Mouse (Mus musculus) gonadal fat pad, adult 2 months (tissue): ENCODE data around the gene Adprh. TPM values are rescaled to one million over a fixed set of nuclear protein-coding genes. Genes with fewer than 3 reads are reported as not detected.

Experiments used
- DNase-seq: peaks from one replicate; pipeline ENCODE4 v3.0.0-alpha.2; 2012; ENCODE audit warnings: low read depth
- polyA plus RNA-seq: library from polyadenylated mRNA; depleted of rRNA; stranded (reverse); fragments of >200 nt; gene quantifications from 2 replicates; pipeline ENCODE4 v1.2.3, GENCODE M21; 2012

Adprh gene
- polyA plus RNA-seq, 1 experiment, result 19.7 TPM

GRCm38 (mm10) chr16:38443721-38444464 is 8.6 kb downstream of the Adprh start:
- DNase-seq, result no peak

DNA sequence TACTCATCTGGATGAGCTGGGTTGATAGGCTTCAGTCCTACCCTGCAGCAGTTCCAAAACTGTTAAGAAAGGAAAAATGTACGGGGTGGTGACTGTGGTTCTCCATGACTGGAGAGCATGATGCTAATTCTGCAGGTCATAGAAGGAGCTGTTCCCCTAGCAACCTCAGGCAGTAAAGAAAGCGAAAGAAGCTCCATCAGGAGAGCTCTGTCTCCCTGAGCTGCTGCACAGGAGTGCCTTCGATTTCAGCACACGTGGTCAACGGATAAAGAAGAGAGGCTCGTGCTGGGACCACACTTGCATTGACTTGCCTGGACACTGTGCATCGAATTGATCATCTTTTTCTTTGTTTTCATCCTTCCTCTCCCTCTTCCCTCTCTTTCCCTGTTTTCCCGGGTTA is 10.3 kb downstream of the Adprh start:
- DNase-seq, result no peak

GRCm38 (mm10) chr16:38441611-38442010 is 10.9 kb downstream of the Adprh start:
- DNase-seq, result no peak

DNA sequence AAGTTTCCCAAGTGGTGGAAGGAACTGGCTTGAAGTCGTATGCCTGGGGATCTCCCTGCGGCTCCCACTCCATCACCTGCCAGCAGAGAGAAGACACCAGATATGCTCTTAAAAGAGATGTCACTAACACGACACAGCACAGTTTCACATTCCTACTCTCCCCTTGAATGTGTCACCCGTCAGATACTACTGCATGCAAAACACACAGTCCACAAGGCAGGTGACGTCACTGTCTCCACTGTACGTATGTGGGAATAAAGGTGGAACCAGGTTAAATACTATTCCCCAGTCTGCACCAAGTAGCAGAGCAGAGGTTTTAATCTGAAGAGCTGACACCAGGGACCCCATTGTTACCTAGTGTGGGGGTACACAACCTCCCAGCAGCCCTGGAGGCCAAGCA is 12.1 kb downstream of the Adprh start:
- DNase-seq, result no peak

DNA sequence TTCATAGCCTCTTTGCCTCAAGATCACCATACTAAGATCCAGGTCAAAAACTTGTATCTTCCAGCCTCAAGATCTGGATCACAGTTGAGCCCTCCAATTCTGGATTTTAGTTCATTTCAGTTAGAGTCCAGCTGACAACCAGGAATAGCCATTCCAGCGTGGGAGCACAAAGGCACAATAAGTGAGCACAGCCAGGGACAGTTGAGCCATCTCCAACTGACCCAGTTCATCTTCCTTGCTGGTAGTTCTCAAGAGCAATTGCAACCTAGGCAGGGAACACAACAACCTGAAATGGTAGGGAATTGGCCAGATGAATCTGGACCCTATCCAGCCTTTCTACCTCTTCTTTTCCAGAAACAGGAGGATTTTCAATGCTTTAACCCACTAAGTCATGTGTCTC is 13.3 kb downstream of the Adprh start:
- DNase-seq, result no peak

DNA sequence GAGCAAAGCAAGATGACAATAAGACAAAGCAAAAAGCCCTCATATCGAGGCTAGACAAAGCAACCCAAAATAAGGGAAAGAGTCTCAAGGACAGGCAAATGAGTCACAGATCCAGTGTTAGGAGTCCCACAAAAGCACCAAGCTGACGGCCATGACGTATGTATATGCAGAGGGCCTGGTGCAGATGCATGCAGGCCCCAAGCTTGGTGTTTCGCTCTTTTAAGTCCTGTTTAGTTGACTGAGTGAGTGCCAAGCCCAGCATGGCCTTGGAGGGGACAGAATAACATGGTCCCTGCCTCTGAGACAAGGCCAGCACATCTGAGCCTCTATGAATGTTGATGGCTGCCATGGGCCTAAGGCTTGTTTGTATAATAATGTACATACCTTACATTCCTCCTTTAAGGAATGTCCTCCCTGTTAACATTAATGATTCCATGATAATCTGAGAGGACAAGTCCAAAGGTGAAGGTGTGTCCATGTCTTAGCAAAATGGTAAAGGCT is 18.2 kb downstream of the Adprh start:
- no peak for DNase-seq

DNA sequence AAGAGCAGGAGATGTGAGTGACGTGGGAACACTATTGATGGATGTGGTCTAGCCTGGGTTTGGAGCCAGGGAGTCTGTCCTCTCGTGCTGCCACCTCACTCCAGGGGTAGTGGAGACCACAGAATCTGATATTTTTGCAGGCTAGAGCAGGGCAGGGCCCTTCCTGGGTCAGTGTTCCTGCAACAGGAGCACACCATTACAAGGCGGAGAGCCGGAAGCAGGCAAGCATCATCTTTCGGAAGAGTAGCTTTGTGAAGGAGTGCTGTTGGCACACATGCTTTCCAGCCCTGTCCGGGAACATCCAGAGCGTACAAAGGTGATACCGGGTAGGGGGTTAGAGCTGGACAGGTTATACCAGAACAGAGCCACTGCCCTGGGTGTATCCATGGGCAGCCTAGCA is 19.0 kb downstream of the Adprh start:
- no peak for DNase-seq

GRCm38 (mm10) chr16:38432498-38433425 is 19.7 kb downstream of the Adprh start, which contains the start of gene Pla1a:
TSS of gene Pla1a (minus strand) at chr16:38433145.
- DNase-seq, result no peak

- no peak for DNase-seq
These were observed 20.9 kb downstream of the Adprh start for GRCm38 (mm10) chr16:38431446-38432185.

GRCm38 (mm10) chr16:38425799-38426198 is 26.7 kb downstream of the Adprh start:
- no peak for DNase-seq

DNA sequence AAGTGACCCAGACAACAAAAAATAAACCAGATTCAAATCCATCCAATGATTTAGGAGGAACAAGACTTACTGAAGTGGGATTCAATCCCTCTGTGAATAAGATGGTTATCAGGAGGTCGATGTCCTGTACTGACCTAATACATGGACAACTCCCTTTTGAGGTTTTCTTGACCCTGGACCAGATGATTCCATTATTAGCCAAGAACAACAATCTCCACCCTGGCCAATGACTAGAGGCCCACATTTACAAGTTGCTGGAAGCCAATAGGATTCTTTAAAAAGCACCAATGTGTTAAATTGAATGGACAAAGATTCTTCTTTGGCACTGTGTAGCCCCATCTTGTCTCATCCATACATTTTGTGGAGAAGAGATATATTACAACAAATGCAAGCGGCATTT is 27.1 kb downstream of the Adprh start:
- DNase-seq, result no peak

GRCm38 (mm10) chr16:38414953-38415352 is 37.5 kb downstream of the Adprh start:
- no peak for DNase-seq

DNA sequence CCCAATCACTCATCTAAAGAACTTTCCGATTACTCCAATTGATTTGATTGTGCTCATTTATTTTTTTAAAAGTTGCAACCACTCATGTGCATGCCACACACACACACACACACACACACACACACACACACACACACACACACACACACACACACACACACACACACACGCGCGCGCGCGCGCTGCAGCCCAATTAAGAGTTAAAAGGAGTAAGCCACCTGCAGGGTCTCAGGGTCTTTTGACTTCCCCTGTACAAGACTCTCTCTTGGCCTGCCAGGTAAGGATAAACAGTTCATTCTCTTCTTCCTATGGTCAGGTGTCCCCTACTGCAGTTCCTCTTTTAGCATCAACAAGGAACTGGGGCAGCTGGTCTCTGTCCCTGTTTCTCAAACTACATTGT is 44.1 kb downstream of the Adprh start:
- DNase-seq, result no peak

DNA sequence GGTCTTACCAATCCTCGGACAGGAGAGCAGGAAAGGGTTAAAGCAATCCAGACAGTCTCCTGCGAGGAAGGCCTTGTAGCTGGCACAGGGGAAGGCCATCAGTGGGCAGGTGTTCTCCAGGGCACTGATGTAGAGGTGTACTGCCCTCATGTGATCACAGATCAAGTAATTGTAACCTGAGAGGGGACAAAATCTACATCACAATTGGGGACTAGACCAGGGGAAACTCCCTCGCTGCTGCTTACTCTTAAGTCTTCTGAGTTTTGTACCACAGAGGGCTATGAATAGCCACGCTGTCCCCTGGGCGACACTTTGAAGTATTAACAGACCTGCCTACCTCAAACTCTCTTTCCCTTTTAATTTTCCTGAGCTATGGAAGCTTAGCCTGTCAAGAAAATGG is 44.9 kb downstream of the Adprh start:
- DNase-seq, result no peak

GRCm38 (mm10) chr16:38406708-38407107 is 45.8 kb downstream of the Adprh start:
- DNase-seq, result no peak

- DNase-seq, result no peak
These were observed 46.2 kb downstream of the Adprh start for GRCm38 (mm10) chr16:38406293-38406692.

DNA sequence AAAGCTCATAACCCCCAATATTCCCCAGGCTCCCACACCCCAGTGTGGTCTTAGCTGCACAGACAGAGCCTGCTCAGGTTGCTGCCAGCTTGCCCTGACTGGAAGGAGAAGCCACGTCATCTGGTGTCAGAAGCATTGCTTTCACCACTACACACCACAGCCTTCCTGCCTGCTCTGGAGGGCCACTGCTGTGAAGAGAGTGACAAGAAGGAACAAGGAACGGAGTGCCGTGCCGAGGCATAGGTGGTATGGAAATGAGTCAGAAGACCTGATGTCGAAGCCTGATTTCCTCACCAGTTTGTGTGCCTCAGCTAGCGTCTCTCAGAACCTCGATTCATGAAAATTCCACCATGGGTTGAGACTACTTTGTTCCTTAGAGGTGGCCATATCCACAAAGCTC is 48.9 kb downstream of the Adprh start:
- no peak for DNase-seq

- DNase-seq, result no peak
These were observed 51.0 kb downstream of the Adprh start for GRCm38 (mm10) chr16:38401468-38401867.

DNA sequence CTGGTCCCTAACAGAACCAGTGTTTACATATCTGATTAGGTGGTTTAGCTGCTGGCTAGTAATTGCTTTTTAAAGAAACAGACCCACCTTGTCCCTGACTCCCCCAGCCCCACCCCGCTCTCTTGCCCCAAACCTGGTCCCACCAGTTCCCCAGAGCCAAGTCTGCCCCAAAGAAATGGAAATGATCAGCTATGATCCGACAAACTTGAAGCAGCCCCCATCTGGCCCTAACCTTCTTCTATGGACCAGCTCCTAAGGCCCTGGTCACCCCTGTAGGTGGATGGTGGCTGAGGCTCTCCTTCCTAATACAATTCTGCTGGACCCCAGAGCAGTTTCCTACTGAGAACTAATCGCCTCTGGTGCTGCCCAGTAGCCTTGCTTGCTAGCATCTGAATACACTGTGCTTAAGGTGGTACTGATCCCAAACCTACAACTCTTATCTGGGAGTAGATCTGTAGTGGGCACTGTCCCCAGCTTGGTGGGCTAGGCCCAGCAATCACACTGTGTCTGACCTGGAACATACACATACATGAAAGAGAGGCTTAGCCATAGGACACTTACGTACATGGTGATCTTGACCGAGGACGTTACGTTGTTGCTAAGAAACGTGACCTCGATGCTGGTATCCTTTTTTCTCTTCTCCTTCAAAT is 52.1 kb downstream of the Adprh start:
- DNase-seq, result no peak

- DNase-seq, result peak; percentile 64
These were observed 52.8 kb downstream of the Adprh start for GRCm38 (mm10) chr16:38399531-38400231.

DNA sequence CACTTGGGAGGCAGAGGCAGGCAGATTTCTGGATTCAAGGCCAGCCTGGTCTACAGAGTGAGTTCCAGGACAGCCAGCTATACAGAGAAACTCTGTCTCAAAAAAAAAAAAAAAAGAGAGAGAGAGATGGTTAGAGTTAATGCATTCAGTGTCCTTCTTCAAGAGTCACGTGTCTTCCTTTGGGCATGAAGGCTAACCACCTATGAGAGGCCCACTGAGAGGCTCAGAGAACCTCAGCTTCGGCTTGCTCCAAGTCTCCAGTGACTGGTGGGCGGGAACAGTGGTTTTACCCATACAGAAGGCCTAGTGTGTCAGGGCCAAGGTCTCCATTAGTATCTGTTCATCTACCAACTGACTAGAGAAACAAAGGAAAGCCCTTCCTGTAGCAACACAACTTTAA is 53.4 kb downstream of the Adprh start:
- no peak for DNase-seq
